Mouse (Mus musculus) thymus, adult 2 months (tissue): Measurements from ENCODE around the gene Rad51ap2.

Source experiments
- CTCF ChIP-seq: fragments of 200-500 bp; IDR thresholded peaks from 2 replicates; pipeline ENCODE4 v1.5.1; 2012; ENCODE audit warnings: mild to moderate bottlenecking, control low read depth, low read length, moderate library complexity, borderline replicate concordance; ENCODE audit not compliant: control insufficient read depth, poor library complexity, insufficient read depth; ENCODE audit errors: extremely low read depth
- POLR2A ChIP-seq: fragments of 200-500 bp; IDR thresholded peaks from 2 replicates; pipeline ENCODE4 v1.6.1; 2012; ENCODE audit warnings: mild to moderate bottlenecking, low read length, control low read depth, moderate library complexity; ENCODE audit not compliant: control insufficient read depth, poor library complexity, insufficient read depth; ENCODE audit errors: extremely low read depth

DNA sequence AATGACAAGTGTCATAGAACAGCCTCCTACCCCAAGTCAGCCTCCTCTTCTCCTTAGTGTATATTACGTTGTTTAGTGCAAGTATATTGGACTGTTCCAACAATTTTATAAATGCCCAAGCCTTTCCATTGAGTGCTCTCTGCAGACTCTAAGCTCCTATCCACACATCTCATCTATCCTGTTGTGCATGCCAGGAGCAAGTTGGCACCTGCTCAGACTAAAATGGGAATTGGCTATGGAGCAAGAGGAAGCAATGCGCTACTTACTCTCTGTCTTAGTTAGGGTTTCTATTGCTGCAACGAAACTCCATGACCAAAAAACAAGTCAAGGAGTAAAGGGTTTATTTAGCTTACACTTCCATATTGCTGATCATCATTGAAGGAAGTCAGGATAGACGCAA, 48.2 kb upstream of the Rad51ap2 start:
- TF ChIP-seq CTCF (no peak), POLR2A (no peak)
